Mouse (Mus musculus): ENCODE results near the gene Mfsd8. TPM values are rescaled to one million over a fixed set of nuclear protein-coding genes. Genes with fewer than 3 reads are reported as not detected.
A peak's percentile ranks its signal among the peaks of the same experiment; 100 is the strongest.

Gene Mfsd8
- polyA plus RNA-seq, 1 experiment from 2014 or later: 6.1 TPM

- 86% methylated on average over 2 of the region's 2 CpGs for WGBS
- H3K4me1 ChIP-seq (replicated peaks; ENCODE audit: control insufficient read depth, insufficient read depth, low read length): no peaks in the 10 kb centered on the region
- no peak for DNase-seq (ENCODE audit: low spot score)
- no peaks in the 10 kb centered on the region for H3K9me3 ChIP-seq (ENCODE audit: control insufficient read depth, low read length)
- no peak overlapping the region for H3K27ac ChIP-seq (ENCODE audit: low read depth, low read length)
- H3K36me3 ChIP-seq (ENCODE audit: control insufficient read depth, insufficient read depth, low read length): peaks cover 42% of the 10 kb centered on the region
- no peaks in the 10 kb centered on the region for H3K27me3 ChIP-seq (replicated peaks; ENCODE audit: control insufficient read depth, insufficient read depth, low read length)
- ATAC-seq (replicated peaks; ENCODE audit: low FRiP score): no peak
- H3K9ac ChIP-seq (ENCODE audit: low read depth, low read length): no peak overlapping the region
- H3K4me3 ChIP-seq (ENCODE audit: low read depth, low read length): no peak overlapping the region
- no peak overlapping the region for H3K4me2 ChIP-seq
Measured at GRCm38 (mm10) chr3:40809894-40810293, 36.8 kb downstream of the Mfsd8 start.

- H3K9me3 ChIP-seq (ENCODE audit: control insufficient read depth, low read length): no peaks in the 10 kb centered on the region
- no peak overlapping the region for H3K4me3 ChIP-seq (ENCODE audit: low read depth, low read length)
- H3K27me3 ChIP-seq (replicated peaks; ENCODE audit: control insufficient read depth, insufficient read depth, low read length): no peaks in the 10 kb centered on the region
- no peaks in the 10 kb centered on the region for H3K4me1 ChIP-seq (replicated peaks; ENCODE audit: control insufficient read depth, insufficient read depth, low read length)
- H3K9ac ChIP-seq (ENCODE audit: low read depth, low read length): no peak overlapping the region
- WGBS: 94% methylated on average over 10 of the region's 10 CpGs
- H3K36me3 ChIP-seq (ENCODE audit: control insufficient read depth, insufficient read depth, low read length): peaks cover 41% of the 10 kb centered on the region
- no peak overlapping the region for H3K4me2 ChIP-seq
- ATAC-seq (replicated peaks; ENCODE audit: low FRiP score) (no peak), DNase-seq (ENCODE audit: low spot score) (no peak)
- H3K27ac ChIP-seq (ENCODE audit: low read depth, low read length): no peak overlapping the region
Measured at GRCm38 (mm10) chr3:40808686-40809085, 38.0 kb downstream of the Mfsd8 start.

DNA sequence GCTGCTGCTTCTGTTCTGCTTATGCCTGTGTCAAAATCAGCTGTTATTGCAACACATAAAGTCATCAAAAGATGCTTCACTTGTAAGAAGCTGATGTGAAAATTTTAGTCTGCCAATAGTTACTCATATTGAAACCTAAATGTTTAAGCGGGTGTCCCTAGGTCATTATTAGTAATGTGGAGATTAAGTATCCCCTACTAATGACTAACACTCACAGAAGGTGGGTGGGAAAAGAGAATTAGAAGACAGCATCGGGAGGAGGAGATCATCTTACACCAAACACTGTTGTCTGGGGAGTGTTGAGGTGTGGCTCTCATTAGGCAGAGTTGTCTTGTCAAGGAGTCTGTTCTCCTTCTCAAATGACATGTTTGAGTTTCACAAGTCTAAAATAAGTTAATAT, 39.8 kb downstream of the Mfsd8 start:
- H3K9ac ChIP-seq (ENCODE audit: low read depth, low read length): no peak overlapping the region
- ATAC-seq (replicated peaks; ENCODE audit: low FRiP score) (no peak), DNase-seq (ENCODE audit: low spot score) (no peak)
- 76% methylated on average over 2 of the region's 2 CpGs for WGBS
- no peak overlapping the region for H3K4me2 ChIP-seq
- no peak overlapping the region for H3K4me3 ChIP-seq (ENCODE audit: low read depth, low read length)
- peaks cover 2% of the 10 kb centered on the region for H3K4me1 ChIP-seq (replicated peaks; ENCODE audit: control insufficient read depth, insufficient read depth, low read length)
- peaks cover 40% of the 10 kb centered on the region for H3K36me3 ChIP-seq (ENCODE audit: control insufficient read depth, insufficient read depth, low read length)
- no peaks in the 10 kb centered on the region for H3K27me3 ChIP-seq (replicated peaks; ENCODE audit: control insufficient read depth, insufficient read depth, low read length)
- H3K9me3 ChIP-seq (ENCODE audit: control insufficient read depth, low read length): no peaks in the 10 kb centered on the region
- no peak overlapping the region for H3K27ac ChIP-seq (ENCODE audit: low read depth, low read length)

DNA sequence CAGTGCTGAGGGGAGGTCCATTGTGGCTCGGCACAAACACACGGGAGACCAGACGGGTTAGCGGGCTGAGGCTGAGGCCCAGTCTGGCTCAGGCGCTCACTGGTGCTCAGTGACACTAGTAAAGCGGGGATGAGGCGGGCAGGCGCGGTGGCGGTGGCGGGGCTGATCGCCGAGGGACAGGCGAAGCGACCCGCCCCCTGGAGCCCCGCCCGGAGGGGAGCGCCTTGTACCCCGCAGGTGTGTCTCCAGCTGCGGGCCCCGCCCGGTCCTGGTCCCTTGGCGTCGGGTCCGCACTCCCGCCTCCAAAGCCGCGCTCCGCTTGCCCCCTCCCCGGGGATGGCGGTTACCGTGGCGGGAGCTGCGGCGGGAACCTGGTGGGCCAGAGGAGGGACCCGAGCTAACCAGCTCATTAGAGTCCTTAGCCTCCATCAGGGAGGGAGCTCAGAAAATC, 46.3 kb downstream of the Mfsd8 start:
- ATAC-seq (replicated peaks; ENCODE audit: low FRiP score) (peak; percentile 85), DNase-seq (ENCODE audit: low spot score) (peak; percentile 72)
- Histone ChIP-seq H3K9ac (ENCODE audit: low read depth, low read length) (peak overlapping the region; percentile 98), H3K36me3 (ENCODE audit: control insufficient read depth, insufficient read depth, low read length) (peaks cover 12% of the 10 kb centered on the region), H3K4me1 (replicated peaks; ENCODE audit: control insufficient read depth, insufficient read depth, low read length) (peaks cover 11% of the 10 kb centered on the region), H3K27me3 (replicated peaks; ENCODE audit: control insufficient read depth, insufficient read depth, low read length) (no peaks in the 10 kb centered on the region), H3K9me3 (ENCODE audit: control insufficient read depth, low read length) (no peaks in the 10 kb centered on the region), H3K4me3 (ENCODE audit: low read depth, low read length) (peak overlapping the region; percentile 85), H3K27ac (ENCODE audit: low read depth, low read length) (peak overlapping the region; percentile 86), H3K4me2 (peak overlapping the region; percentile 88)
- WGBS: under 1% methylated on average over 35 of the region's 37 CpGs

- DNase-seq (ENCODE audit: low spot score): peak; percentile 92
- H3K4me1 ChIP-seq (replicated peaks; ENCODE audit: control insufficient read depth, insufficient read depth, low read length): peaks cover 11% of the 10 kb centered on the region
- peak within 1 kb of the TSS; percentile 85 for H3K4me3 ChIP-seq (ENCODE audit: low read depth, low read length)
- no peaks in the 10 kb centered on the region for H3K9me3 ChIP-seq (ENCODE audit: control insufficient read depth, low read length)
- WGBS: 2% methylated on average over 66 of the region's 66 CpGs
- ATAC-seq (replicated peaks; ENCODE audit: low FRiP score): peak; percentile 93
- H3K27ac ChIP-seq (ENCODE audit: low read depth, low read length): peak within 1 kb of the TSS; percentile 86
- peak within 1 kb of the TSS; percentile 98 for H3K9ac ChIP-seq (ENCODE audit: low read depth, low read length)
- H3K4me2 ChIP-seq: peak within 1 kb of the TSS; percentile 88
- no peaks in the 10 kb centered on the region for H3K27me3 ChIP-seq (replicated peaks; ENCODE audit: control insufficient read depth, insufficient read depth, low read length)
- peaks cover 6% of the 10 kb centered on the region for H3K36me3 ChIP-seq (ENCODE audit: control insufficient read depth, insufficient read depth, low read length)
Measured at GRCm38 (mm10) chr3:40799530-40800372, 46.9 kb downstream of the Mfsd8 start, which contains the start of gene Plk4. TSS of gene Plk4 (plus strand) at chr3:40800019.

DNA sequence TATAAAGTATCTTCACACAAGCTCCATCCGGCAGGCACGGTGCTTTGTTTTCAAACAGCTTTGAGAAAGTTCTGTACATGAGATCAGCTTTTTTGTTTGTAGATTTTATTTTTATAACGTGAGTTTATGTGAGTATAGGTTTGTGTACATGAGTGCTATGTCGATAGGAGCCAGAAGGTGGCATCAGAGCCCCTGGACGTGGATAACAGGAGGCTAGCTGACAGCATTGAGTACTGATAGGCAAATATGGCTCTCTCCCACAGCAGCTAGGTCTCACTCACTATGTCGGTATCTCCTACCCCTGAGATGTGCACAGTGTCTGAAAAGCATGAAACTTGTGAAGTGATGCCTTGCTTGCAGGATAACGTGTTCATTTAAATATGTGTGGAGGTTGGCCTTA, 48.2 kb downstream of the Mfsd8 start:
- H3K4me2 ChIP-seq: peak overlapping the region; percentile 88; the same call in 1 of the 2 replicates

GRCm38 (mm10) chr3:40798054-40798453, 48.6 kb downstream of the Mfsd8 start:
- no peaks in the 10 kb centered on the region for H3K9me3 ChIP-seq (ENCODE audit: control insufficient read depth, low read length)
- 79% methylated on average over 1 of the region's 1 CpGs for WGBS
- peaks cover 11% of the 10 kb centered on the region for H3K4me1 ChIP-seq (replicated peaks; ENCODE audit: control insufficient read depth, insufficient read depth, low read length)
- ATAC-seq (replicated peaks; ENCODE audit: low FRiP score) (no peak), DNase-seq (ENCODE audit: low spot score) (no peak)
- H3K9ac ChIP-seq (ENCODE audit: low read depth, low read length): no peak overlapping the region
- H3K36me3 ChIP-seq (ENCODE audit: control insufficient read depth, insufficient read depth, low read length): peaks cover 6% of the 10 kb centered on the region
- H3K27me3 ChIP-seq (replicated peaks; ENCODE audit: control insufficient read depth, insufficient read depth, low read length): no peaks in the 10 kb centered on the region
- no peak overlapping the region for H3K4me3 ChIP-seq (ENCODE audit: low read depth, low read length)
- H3K4me2 ChIP-seq: no peak overlapping the region
- H3K27ac ChIP-seq (ENCODE audit: low read depth, low read length): no peak overlapping the region

More for the DNA sequence above, 48.2 kb downstream of the Mfsd8 start:
- ATAC-seq (replicated peaks; ENCODE audit: low FRiP score) (0 out of 2 replicates have a peak, but pooled peaks have one; percentile 45), DNase-seq (ENCODE audit: low spot score) (peak; percentile 56)
- no peaks in the 10 kb centered on the region for H3K9me3 ChIP-seq (ENCODE audit: control insufficient read depth, low read length)
- H3K27me3 ChIP-seq (replicated peaks; ENCODE audit: control insufficient read depth, insufficient read depth, low read length): no peaks in the 10 kb centered on the region
- WGBS: 30% methylated on average over 7 of the region's 7 CpGs
- H3K36me3 ChIP-seq (ENCODE audit: control insufficient read depth, insufficient read depth, low read length): peaks cover 6% of the 10 kb centered on the region
- no peak overlapping the region for H3K9ac ChIP-seq (ENCODE audit: low read depth, low read length)
- H3K27ac ChIP-seq (ENCODE audit: low read depth, low read length): no peak overlapping the region
- H3K4me1 ChIP-seq (replicated peaks; ENCODE audit: control insufficient read depth, insufficient read depth, low read length): peaks cover 11% of the 10 kb centered on the region
- no peak overlapping the region for H3K4me3 ChIP-seq (ENCODE audit: low read depth, low read length)

- no peaks in the 10 kb centered on the region for H3K9me3 ChIP-seq (ENCODE audit: control insufficient read depth, low read length)
- no peaks in the 10 kb centered on the region for H3K27me3 ChIP-seq (replicated peaks; ENCODE audit: control insufficient read depth, insufficient read depth, low read length)
- no peak overlapping the region for H3K4me3 ChIP-seq (ENCODE audit: low read depth, low read length)
- no peak overlapping the region for H3K9ac ChIP-seq (ENCODE audit: low read depth, low read length)
- no peak for DNase-seq (ENCODE audit: low spot score)
- H3K27ac ChIP-seq (ENCODE audit: low read depth, low read length): no peak overlapping the region
- 87% methylated on average over 2 of the region's 2 CpGs for WGBS
- no peaks in the 10 kb centered on the region for H3K36me3 ChIP-seq (ENCODE audit: control insufficient read depth, insufficient read depth, low read length)
- ATAC-seq (replicated peaks; ENCODE audit: low FRiP score): no peak
- H3K4me1 ChIP-seq (replicated peaks; ENCODE audit: control insufficient read depth, insufficient read depth, low read length): no peaks in the 10 kb centered on the region
- no peak overlapping the region for H3K4me2 ChIP-seq
Measured at GRCm38 (mm10) chr3:40793783-40794182, 52.9 kb downstream of the Mfsd8 start.
